Mouse (Mus musculus): ENCODE results near the gene Trim72. TPM values are rescaled to one million over a fixed set of nuclear protein-coding genes. Genes with fewer than 3 reads are reported as not detected.

The Trim72 gene
- not detected in 2 replicates for polyA plus RNA-seq (2016; fragmentation: Nextera tagmentation; extraction: Ambion mirVana)

DNA sequence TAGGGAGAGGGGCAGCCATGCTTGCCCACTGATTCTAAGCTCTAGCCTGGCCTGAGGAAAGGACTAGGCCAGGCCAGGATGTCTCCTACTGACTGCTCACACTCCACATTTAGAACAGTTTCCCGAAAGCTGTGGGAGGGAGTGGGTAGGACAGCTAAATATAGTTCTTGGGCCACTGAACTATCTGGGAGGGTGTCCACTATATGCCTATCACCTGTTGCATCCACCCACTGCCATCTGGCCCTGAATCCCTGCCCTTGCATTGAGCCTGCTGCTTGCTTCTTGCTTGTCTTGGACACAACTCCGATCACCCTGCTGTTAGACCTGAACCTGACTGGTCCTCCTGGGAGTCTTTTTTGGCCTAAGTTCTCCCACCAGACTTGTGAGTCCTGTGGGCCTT is at the start of gene Trim72:
Gene Trim72 (plus strand): TSS at position 262 of the 400 bp plus-strand sequence.
- 0 out of 2 replicates have a peak, but pooled peaks cover 3% of the 10 kb centered on the region for H3K9me3 ChIP-seq (replicated peaks)
- peak within 1 kb of the TSS; percentile 29; the same call in 1 of the 2 replicates for H3K4me3 ChIP-seq
- H3K36me3 ChIP-seq: no peaks in the 10 kb centered on the region
- H3K27me3 ChIP-seq (ENCODE audit: low read depth, poor library complexity, severe bottlenecking): peaks cover 29% of the 10 kb centered on the region
- WGBS: 91% methylated on average over 2 of the region's 2 CpGs
- DNase-seq (ENCODE audit: low spot score): no peak
- no peak within 1 kb of the TSS for H3K27ac ChIP-seq (replicated peaks)
- peaks cover 15% of the 10 kb centered on the region for H3K4me1 ChIP-seq

DNA sequence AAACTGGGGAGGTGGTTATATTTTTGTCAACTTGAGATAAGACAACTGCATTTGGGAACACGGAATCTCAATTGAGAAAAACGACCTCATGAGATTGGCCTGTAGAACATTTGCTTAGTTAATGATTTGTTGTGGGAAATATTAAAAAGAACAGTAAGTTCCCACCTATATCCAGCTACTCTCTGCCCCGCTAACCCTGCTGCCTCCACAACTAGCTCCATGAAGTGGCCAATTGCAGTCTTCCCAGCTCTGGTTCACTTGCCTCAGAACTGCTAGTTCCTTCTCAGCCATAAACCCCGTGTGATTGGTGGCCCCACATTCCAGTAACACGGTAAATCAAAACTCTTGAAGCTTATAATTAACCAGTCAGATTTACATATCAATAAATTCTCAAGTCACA is 44.4 kb upstream of the Trim72 start:
- Histone ChIP-seq H3K36me3 (no peaks in the 10 kb centered on the region), H3K4me1 (no peaks in the 10 kb centered on the region), H3K9me3 (replicated peaks) (no peaks in the 10 kb centered on the region), H3K4me3 (no peak overlapping the region), H3K27ac (replicated peaks) (no peak overlapping the region), H3K27me3 (ENCODE audit: low read depth, poor library complexity, severe bottlenecking) (no peaks in the 10 kb centered on the region)
- no peak for DNase-seq (ENCODE audit: low spot score)
- 77% methylated on average over 5 of the region's 5 CpGs for WGBS

GRCm38 (mm10) chr7:127966371-127966918 is 37.3 kb upstream of the Trim72 start:
- Histone ChIP-seq H3K36me3 (peaks cover 26% of the 10 kb centered on the region), H3K27ac (replicated peaks) (peak overlapping the region; percentile 100), H3K27me3 (ENCODE audit: low read depth, poor library complexity, severe bottlenecking) (no peaks in the 10 kb centered on the region), H3K4me3 (peak overlapping the region; percentile 96), H3K9me3 (replicated peaks) (no peaks in the 10 kb centered on the region), H3K4me1 (peaks cover 20% of the 10 kb centered on the region)
- WGBS: 20% methylated on average over 10 of the region's 10 CpGs
- DNase-seq (ENCODE audit: low spot score): no peak

DNA sequence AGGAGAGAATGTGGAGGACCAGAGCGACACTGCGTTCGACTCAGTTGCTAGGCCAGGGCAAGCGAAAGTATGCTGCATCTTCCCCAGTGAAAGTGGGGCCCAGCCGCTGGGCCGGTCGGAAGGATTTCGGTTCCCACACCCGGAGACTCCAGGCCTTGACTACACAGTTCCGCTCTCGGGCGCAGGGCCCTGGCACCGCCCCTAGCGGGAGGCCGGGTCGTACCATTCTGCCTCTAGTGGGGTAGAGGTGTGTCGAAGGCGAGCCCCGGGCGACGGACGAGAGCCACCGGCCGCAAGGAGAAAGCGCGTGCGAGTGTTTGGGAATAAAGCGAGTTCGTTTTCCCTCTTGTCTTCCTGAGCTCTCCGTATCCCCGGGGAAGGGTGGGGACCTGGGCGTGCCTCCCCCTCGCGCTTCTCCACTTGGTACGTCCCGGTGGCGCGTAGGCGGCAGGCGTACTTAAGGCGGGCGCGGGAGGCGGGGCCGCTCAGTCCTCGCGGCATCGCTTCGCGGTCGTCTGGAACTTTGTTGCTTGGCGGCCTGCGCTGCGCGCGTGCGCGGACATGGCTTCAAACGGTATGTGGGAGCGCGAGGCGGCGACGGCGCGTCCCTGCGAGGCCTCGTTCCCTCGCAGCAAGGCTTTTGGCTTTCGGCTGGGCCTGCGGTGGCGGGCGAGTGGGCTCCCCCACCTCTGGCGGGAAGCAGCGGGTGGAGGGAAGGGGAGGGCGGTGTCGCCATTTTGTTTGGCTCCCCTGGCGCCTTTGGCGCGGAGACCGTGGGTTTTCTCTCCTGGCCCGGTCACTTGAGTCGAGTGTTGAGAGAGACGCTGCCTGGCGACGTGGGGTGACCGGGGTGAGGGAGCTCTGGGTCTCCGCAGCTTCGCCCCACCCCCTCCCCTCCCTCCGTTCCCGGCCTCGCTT is 36.5 kb upstream of the Trim72 start, which contains the start of gene Fus:
Gene Fus (plus strand): TSS at position 454 of the 918 bp plus-strand sequence.
- peaks cover 20% of the 10 kb centered on the region for H3K4me1 ChIP-seq
- peak; percentile 94 for DNase-seq (ENCODE audit: low spot score)
- H3K4me3 ChIP-seq: peak within 1 kb of the TSS; percentile 96
- H3K36me3 ChIP-seq: peaks cover 34% of the 10 kb centered on the region
- no peaks in the 10 kb centered on the region for H3K27me3 ChIP-seq (ENCODE audit: low read depth, poor library complexity, severe bottlenecking)
- under 1% methylated on average over 92 of the region's 92 CpGs for WGBS
- no peaks in the 10 kb centered on the region for H3K9me3 ChIP-seq (replicated peaks)
- peak within 1 kb of the TSS; percentile 100 for H3K27ac ChIP-seq (replicated peaks)

- Histone ChIP-seq H3K4me3 (peak overlapping the region; percentile 96), H3K36me3 (peaks cover 43% of the 10 kb centered on the region), H3K9me3 (replicated peaks) (no peaks in the 10 kb centered on the region), H3K27me3 (ENCODE audit: low read depth, poor library complexity, severe bottlenecking) (no peaks in the 10 kb centered on the region), H3K27ac (replicated peaks) (peak overlapping the region; percentile 100), H3K4me1 (peaks cover 23% of the 10 kb centered on the region)
- DNase-seq (ENCODE audit: low spot score): peak; percentile 80
- under 1% methylated on average over 42 of the region's 42 CpGs for WGBS
Observed at GRCm38 (mm10) chr7:127967922-127968828, 35.6 kb upstream of the Trim72 start.

- DNase-seq (ENCODE audit: low spot score): no peak
- Histone ChIP-seq H3K27me3 (ENCODE audit: low read depth, poor library complexity, severe bottlenecking) (no peaks in the 10 kb centered on the region), H3K4me3 (no peak overlapping the region), H3K4me1 (peaks cover 9% of the 10 kb centered on the region), H3K27ac (replicated peaks) (no peak overlapping the region), H3K9me3 (replicated peaks) (no peaks in the 10 kb centered on the region), H3K36me3 (peaks cover 100% of the 10 kb centered on the region)
- 93% methylated on average over 2 of the region's 2 CpGs for WGBS
Observed at GRCm38 (mm10) chr7:127974413-127974930, 29.3 kb upstream of the Trim72 start.

DNA sequence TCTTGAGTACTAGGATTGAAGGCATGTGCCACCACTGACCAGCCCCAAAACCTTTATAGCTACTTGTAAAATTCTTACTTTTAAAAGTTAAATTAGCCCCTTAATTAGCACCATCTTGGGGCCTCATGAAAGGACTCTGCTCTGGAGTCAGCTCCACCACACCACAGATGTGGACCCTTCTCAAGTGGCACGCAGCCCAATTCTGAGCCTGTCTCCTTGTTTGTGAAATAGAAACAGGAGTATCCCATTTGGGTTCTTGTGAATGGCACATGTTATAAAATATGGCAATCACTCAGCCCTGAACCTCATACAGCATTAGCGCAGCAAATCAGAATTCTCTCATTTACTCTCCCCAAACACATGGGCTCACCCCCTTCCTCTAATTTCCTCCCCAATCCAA is 24.9 kb upstream of the Trim72 start:
- WGBS: 94% methylated on average over 2 of the region's 2 CpGs
- no peak for DNase-seq (ENCODE audit: low spot score)
- H3K4me1 ChIP-seq: no peaks in the 10 kb centered on the region
- H3K27ac ChIP-seq (replicated peaks): no peak overlapping the region
- H3K4me3 ChIP-seq: no peak overlapping the region
- no peaks in the 10 kb centered on the region for H3K9me3 ChIP-seq (replicated peaks)
- H3K36me3 ChIP-seq: peaks cover 100% of the 10 kb centered on the region
- no peaks in the 10 kb centered on the region for H3K27me3 ChIP-seq (ENCODE audit: low read depth, poor library complexity, severe bottlenecking)

DNA sequence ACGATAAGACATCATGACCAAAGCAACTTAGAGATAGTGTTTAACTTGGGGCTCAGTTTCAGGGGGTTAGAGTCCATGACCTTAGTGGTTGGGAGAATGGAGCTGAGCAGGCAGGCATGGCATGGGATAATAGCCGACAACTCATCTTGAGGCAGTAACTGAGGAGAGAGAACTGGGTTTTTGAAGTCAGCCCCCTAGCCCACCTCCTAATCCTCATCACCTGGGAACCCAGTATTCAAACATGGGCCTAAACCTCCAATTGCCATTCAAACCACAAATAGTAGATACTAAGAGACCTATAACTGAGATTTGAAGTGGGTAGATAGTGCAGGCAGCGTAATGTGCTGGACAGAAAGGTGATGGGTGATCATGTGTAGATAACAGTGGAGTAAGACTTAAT is 23.1 kb upstream of the Trim72 start:
- H3K9me3 ChIP-seq (replicated peaks): no peaks in the 10 kb centered on the region
- H3K4me3 ChIP-seq: no peak overlapping the region
- H3K27ac ChIP-seq (replicated peaks): no peak overlapping the region
- H3K36me3 ChIP-seq: peaks cover 100% of the 10 kb centered on the region
- WGBS: 95% methylated on average over 3 of the region's 3 CpGs
- no peaks in the 10 kb centered on the region for H3K27me3 ChIP-seq (ENCODE audit: low read depth, poor library complexity, severe bottlenecking)
- H3K4me1 ChIP-seq: no peaks in the 10 kb centered on the region
- DNase-seq (ENCODE audit: low spot score): no peak

- no peak for DNase-seq (ENCODE audit: low spot score)
- Histone ChIP-seq H3K9me3 (replicated peaks) (no peaks in the 10 kb centered on the region), H3K27ac (replicated peaks) (no peak overlapping the region), H3K4me3 (no peak overlapping the region), H3K36me3 (peaks cover 90% of the 10 kb centered on the region), H3K27me3 (ENCODE audit: low read depth, poor library complexity, severe bottlenecking) (no peaks in the 10 kb centered on the region), H3K4me1 (peaks cover 12% of the 10 kb centered on the region)
- 83% methylated on average over 1 of the region's 1 CpGs for WGBS
Observed at GRCm38 (mm10) chr7:127988904-127989303, 14.8 kb upstream of the Trim72 start.

DNA sequence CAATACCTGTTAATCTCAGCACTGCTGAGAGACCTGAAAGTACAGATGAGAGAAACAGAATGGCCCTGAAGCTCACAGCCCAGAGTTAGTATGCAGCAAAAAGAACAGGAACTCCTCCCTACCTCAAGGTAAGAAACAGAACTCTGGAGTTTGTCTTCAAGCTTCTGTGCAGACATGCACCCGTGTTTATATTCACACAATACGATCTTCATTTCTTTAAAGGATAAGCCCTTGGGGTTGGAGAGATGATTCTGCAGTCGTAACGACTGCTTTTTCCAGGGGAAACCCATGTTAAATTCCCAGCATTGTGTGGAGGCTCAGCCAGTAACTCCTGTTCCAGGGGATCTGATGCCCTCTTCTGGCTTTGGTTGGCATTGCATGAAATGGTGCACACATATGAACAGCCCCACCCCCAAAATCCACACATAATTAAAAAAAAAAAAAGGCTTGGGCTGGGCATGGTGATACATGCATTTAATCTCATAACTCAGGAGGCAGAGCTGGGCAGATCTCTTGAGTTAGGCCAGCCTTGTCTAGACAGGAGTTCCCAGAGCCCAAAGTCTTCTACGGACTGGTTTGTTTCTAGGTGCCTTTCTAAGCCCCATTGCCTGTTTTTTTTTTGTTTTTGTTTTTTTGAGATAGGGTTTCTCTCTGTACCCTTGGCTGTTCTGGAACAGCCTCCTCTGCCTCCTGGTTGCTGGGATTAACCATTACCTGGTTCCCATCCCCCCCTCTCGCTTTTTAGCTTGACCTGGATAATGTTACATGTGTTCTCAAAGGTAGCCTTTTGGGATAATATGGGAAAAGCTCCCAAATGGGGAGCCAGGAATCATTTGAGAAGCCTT is 11.9 kb upstream of the Trim72 start:
- Histone ChIP-seq H3K4me3 (no peak overlapping the region), H3K27me3 (ENCODE audit: low read depth, poor library complexity, severe bottlenecking) (no peaks in the 10 kb centered on the region), H3K27ac (replicated peaks) (no peak overlapping the region), H3K36me3 (peaks cover 60% of the 10 kb centered on the region), H3K9me3 (replicated peaks) (no peaks in the 10 kb centered on the region), H3K4me1 (peaks cover 12% of the 10 kb centered on the region)
- DNase-seq (ENCODE audit: low spot score): peak; percentile 74
- 52% methylated on average over 6 of the region's 6 CpGs for WGBS

GRCm38 (mm10) chr7:127992488-127993340 is 11.0 kb upstream of the Trim72 start:
- WGBS: 54% methylated on average over 5 of the region's 5 CpGs
- DNase-seq (ENCODE audit: low spot score): no peak
- Histone ChIP-seq H3K4me3 (0 out of 2 replicates have a peak overlapping the region, but pooled peaks have one; percentile 30), H3K27me3 (ENCODE audit: low read depth, poor library complexity, severe bottlenecking) (no peaks in the 10 kb centered on the region), H3K9me3 (replicated peaks) (no peaks in the 10 kb centered on the region), H3K36me3 (peaks cover 52% of the 10 kb centered on the region), H3K4me1 (peaks cover 12% of the 10 kb centered on the region), H3K27ac (replicated peaks) (no peak overlapping the region; the same call in 1 of the 2 replicates)

Data from midbrain, embryonic 10.5 days (tissue).